8 mouse cellular contexts compared by ENCODE assay signal in genomic region chr11:30186902-30187470, GRCm38 (mm10).
A peak's percentile ranks its signal among the peaks of the same experiment; 100 is the strongest.
DNase-seq lines count a peak whose midpoint lies in the region; ATAC-seq and TF ChIP-seq lines count a peak whose summit lies in the region.

No protein-coding gene starts in this region.

- H3K27ac ChIP-seq in midbrain, embryonic 15.5 days: no peak overlapping the region
- no peak overlapping the region for H3K27ac ChIP-seq in midbrain, embryonic 14.5 days (replicated peaks; ENCODE audit: low read depth, low read length)
- H3K27ac ChIP-seq in lung, postnatal 0 days (ENCODE audit: low read length): peak overlapping the region; percentile 26; the same call in 1 of the 2 replicates
- no peak overlapping the region for H3K27ac ChIP-seq in midbrain, embryonic 16.5 days (ENCODE audit: low read length)

- 78% methylated on average over 4 of the region's 4 CpGs for WGBS in midbrain, embryonic 15.5 days
- 75% methylated on average over 4 of the region's 4 CpGs for WGBS in midbrain, embryonic 14.5 days
- WGBS in lung, postnatal 0 days: 66% methylated on average over 4 of the region's 4 CpGs
- 58% methylated on average over 4 of the region's 4 CpGs for WGBS in midbrain, embryonic 16.5 days

- DNase-seq in midbrain, embryonic 14.5 days: no peak
- DNase-seq in lung, postnatal 0 days (ENCODE audit: low spot score): peak; percentile 30
- peak; percentile 76 for DNase-seq in thymus, postnatal 25 days
- DNase-seq in urinary bladder, adult 18-20 months (ENCODE audit: low spot score in 2 of 2): no peak
- no peak for DNase-seq in right cerebral cortex, postnatal 36 days (ENCODE audit: low spot score in 2 of 2)

- H3K9ac ChIP-seq in midbrain, embryonic 15.5 days: no peak overlapping the region
- no peak overlapping the region for H3K9ac ChIP-seq in midbrain, embryonic 14.5 days (replicated peaks; ENCODE audit: low read length)
- no peak overlapping the region for H3K9ac ChIP-seq in lung, postnatal 0 days (replicated peaks; ENCODE audit: low read depth)
- H3K9ac ChIP-seq in midbrain, embryonic 16.5 days (ENCODE audit: low read depth, low read length): no peak overlapping the region

- H3K4me3 ChIP-seq in midbrain, embryonic 15.5 days: no peak overlapping the region
- H3K4me3 ChIP-seq in midbrain, embryonic 14.5 days (replicated peaks; ENCODE audit: low read depth, low read length): no peak overlapping the region
- no peak overlapping the region for H3K4me3 ChIP-seq in lung, postnatal 0 days (ENCODE audit: low read depth, low read length)
- H3K4me3 ChIP-seq in midbrain, embryonic 16.5 days (ENCODE audit: low read depth, low read length): no peak overlapping the region

- H3K4me1 ChIP-seq in midbrain, embryonic 15.5 days: 0 out of 2 replicates have a peak, but pooled peaks cover 9% of the 10 kb centered on the region
- no peaks in the 10 kb centered on the region for H3K4me1 ChIP-seq in midbrain, embryonic 14.5 days (ENCODE audit: control insufficient read depth, insufficient read depth, low read length)
- peaks cover 12% of the 10 kb centered on the region; the same call in 1 of the 2 replicates for H3K4me1 ChIP-seq in lung, postnatal 0 days (ENCODE audit: insufficient read depth, low read depth, low read length)
- H3K4me1 ChIP-seq in midbrain, embryonic 16.5 days (ENCODE audit: control insufficient read depth, insufficient read depth, low read length): peaks cover 14% of the 10 kb centered on the region

- no peaks in the 10 kb centered on the region for H3K27me3 ChIP-seq in midbrain, embryonic 15.5 days (replicated peaks)
- H3K27me3 ChIP-seq in midbrain, embryonic 14.5 days (ENCODE audit: control insufficient read depth, insufficient read depth, low read length): no peaks in the 10 kb centered on the region
- no peaks in the 10 kb centered on the region for H3K27me3 ChIP-seq in lung, postnatal 0 days (replicated peaks; ENCODE audit: insufficient read depth, low read length)
- H3K27me3 ChIP-seq in midbrain, embryonic 16.5 days (ENCODE audit: control insufficient read depth, insufficient read depth, low read depth, low read length): no peaks in the 10 kb centered on the region

- peak; percentile 37; the same call in 1 of the 2 replicates for ATAC-seq in midbrain, embryonic 15.5 days (replicated peaks)
- ATAC-seq in midbrain, embryonic 14.5 days (ENCODE audit: low FRiP score, low TSS enrichment): no peak
- ATAC-seq in erythroblast, adult 5-6 weeks (replicated peaks; ENCODE audit: low FRiP score, poor library complexity, severe bottlenecking): peak; percentile 52; the same call in 1 of the 2 replicates
- peak; percentile 27 for ATAC-seq in lung, postnatal 0 days
- ATAC-seq in midbrain, embryonic 16.5 days: no peak

- H3K4me2 ChIP-seq in midbrain, embryonic 15.5 days: no peak overlapping the region
- H3K4me2 ChIP-seq in midbrain, embryonic 14.5 days (ENCODE audit: low read length): no peak overlapping the region
- H3K4me2 ChIP-seq in lung, postnatal 0 days (replicated peaks; ENCODE audit: low read depth, low read length): no peak overlapping the region
- H3K4me2 ChIP-seq in midbrain, embryonic 16.5 days (ENCODE audit: low read length): no peak overlapping the region

- no peaks in the 10 kb centered on the region for H3K36me3 ChIP-seq in midbrain, embryonic 15.5 days (replicated peaks)
- H3K36me3 ChIP-seq in midbrain, embryonic 14.5 days (ENCODE audit: control insufficient read depth, insufficient read depth, low read length): no peaks in the 10 kb centered on the region
- peaks cover 5% of the 10 kb centered on the region; the same call in 1 of the 2 replicates for H3K36me3 ChIP-seq in lung, postnatal 0 days (ENCODE audit: insufficient read depth, low read length)
- H3K36me3 ChIP-seq in midbrain, embryonic 16.5 days (ENCODE audit: control insufficient read depth, insufficient read depth, low read length): no peaks in the 10 kb centered on the region

- no peaks in the 10 kb centered on the region for H3K9me3 ChIP-seq in midbrain, embryonic 15.5 days
- H3K9me3 ChIP-seq in midbrain, embryonic 14.5 days (ENCODE audit: control insufficient read depth, low read length): no peaks in the 10 kb centered on the region
- no peaks in the 10 kb centered on the region for H3K9me3 ChIP-seq in lung, postnatal 0 days (ENCODE audit: low read length)
- H3K9me3 ChIP-seq in midbrain, embryonic 16.5 days (replicated peaks; ENCODE audit: control insufficient read depth, low read length, poor library complexity, severe bottlenecking): no peaks in the 10 kb centered on the region

- TF ChIP-seq CTCF in lung, postnatal 0 days (IDR thresholded peaks at IDR 0.05): no peak

- no peak for TF ChIP-seq EP300 in lung, postnatal 0 days (IDR thresholded peaks at IDR 0.05)

Comparison
In these comparisons a context has a peak if more than half of its experiments do, and no peak if none do; other contexts are left out.
1. ATAC-seq: peak in midbrain, embryonic 15.5 days (single experiment), erythroblast, adult 5-6 weeks (single experiment) and lung, postnatal 0 days (single experiment); none in midbrain, embryonic 14.5 days (single experiment) and midbrain, embryonic 16.5 days (single experiment).
2. DNase-seq: peak in lung, postnatal 0 days (single experiment) and thymus, postnatal 25 days (single experiment); none in midbrain, embryonic 14.5 days (single experiment), urinary bladder, adult 18-20 months (0 of 2) and right cerebral cortex, postnatal 36 days (0 of 2).